Mouse (Mus musculus) left cerebral cortex, adult 9 months (tissue): ENCODE measurements around the gene Nxn.

Experiments
- DNase-seq, 2 experiments: peaks; one replicate each; pipeline ENCODE4 v3.0.0; 2022; ENCODE audit warnings: low spot score in 2 of 2

The Nxn gene

GRCm38 (mm10) chr11:76332240-76332639 lies 66.7 kb downstream of the Nxn start:
- DNase-seq, result no peak

GRCm38 (mm10) chr11:76328522-76329290 lies 70.2 kb downstream of the Nxn start:
- DNase-seq, result no peak

GRCm38 (mm10) chr11:76328084-76328483 lies 70.9 kb downstream of the Nxn start:
- no peak for DNase-seq

DNA sequence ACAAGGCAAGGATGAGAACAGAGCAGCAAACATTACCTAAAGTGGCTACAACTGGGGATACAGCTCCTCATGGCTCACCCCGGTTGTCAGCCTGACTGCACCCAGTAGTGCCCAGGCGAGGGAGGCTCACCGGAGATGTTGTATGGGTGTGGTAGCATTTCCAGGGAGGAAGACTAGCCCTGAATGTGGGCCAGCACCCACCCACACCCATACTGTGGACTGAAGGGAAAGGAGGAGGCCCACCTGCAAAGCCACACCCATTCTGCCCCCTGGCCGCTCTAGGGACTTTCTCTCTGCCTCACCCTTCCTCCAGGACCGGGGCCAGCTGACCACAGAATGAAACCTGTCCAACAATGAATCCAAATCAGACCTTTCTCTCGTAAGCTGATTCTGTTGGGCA lies 72.3 kb downstream of the Nxn start:
- DNase-seq, result no peak

GRCm38 (mm10) chr11:76326051-76326450 lies 72.9 kb downstream of the Nxn start:
- no peak for DNase-seq

DNA sequence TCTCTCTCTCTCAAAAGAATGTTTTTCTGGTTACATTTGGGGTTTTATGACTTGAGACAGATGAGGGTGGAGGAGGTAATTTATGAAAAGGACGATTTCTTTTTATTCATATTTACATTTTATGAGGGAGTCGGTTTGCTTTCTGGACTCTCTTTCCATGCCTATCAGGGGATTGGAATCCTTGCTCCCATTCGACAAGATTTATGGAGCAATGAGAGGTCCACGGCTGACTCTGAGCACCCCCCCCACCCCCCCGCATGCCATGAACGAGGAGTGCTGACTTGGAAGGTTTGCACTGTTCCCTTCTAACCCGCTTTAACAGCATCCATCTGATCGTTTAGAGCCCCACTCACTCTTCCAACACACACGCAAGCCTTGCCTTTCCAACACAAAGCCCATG lies 74.1 kb downstream of the Nxn start:
- DNase-seq, result no peak

DNA sequence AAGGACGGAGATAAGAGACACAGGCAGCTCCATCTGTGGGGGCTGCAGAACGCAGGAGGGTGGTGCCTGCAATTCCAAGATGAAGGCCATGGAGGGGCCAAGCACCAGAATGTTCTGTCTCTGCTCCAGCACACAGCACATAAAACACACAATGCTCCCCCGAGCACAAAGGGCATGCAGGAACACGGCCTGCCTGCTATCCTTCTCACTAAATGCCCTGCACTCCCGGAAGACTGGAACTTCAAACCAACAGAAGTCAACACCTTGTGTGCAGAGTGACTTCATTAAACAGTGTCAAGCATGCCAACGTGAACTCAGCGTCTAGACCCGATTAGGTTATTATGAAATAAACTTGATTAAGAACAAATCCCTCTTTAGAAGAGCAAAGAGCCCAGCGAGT lies 74.7 kb downstream of the Nxn start:
- no peak for DNase-seq

DNA sequence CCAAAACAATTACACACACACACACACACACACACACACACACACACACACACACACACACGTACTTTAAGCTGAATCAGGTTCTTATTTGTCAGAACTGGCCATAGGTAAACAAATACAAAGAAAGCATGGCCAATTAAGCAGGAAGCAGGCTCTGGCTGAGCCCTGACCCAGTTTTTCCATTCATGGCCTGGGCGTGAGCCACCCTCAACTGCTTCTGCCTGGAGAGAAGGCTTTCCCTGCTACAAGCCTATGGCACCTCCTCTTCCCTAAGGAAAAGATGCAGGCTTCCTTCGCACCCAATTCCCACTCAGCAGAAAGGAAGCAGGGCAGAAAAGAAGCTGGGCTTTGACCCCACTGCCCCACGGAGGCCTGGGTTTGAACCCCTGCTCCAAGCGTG lies 76.0 kb downstream of the Nxn start:
- no peak for DNase-seq

DNA sequence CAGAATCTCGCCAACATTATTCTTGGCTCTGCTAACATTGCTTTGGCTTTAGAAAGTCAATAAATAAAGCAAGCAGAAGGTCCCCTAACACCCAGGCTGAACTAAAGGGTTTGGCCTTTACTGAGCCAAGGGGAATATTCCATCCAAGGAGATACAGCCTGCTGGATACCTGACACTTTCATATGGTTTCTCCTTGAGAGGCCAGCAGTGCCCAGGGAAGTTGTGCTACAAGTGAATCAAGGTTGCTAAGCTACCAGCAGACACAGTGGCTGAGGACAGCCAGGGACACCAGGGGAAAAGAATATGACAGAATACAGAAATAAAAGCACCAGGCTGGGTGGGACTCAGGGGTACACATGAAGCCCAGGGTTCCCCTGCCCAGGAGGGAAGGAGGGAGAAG lies 76.9 kb downstream of the Nxn start:
- no peak for DNase-seq

DNA sequence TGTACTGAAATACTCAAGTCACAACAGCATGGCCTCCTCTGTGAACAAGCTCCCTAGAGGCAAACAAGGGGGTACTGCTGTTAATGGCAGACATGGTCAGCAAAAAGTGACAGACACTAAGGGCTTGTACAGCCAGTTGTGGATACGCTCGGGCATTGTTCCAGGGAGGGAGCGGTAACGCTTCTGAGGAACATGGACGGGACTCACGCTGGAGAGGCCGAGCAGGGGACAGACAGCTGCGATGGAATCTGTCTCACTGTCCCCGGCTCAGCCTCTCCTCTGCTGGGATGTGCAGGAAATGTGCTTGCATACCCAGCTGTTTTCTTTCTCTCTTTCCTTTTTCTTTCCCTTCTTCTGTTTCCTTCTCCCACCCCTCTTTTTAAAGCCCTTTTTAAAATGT lies 78.5 kb downstream of the Nxn start:
- DNase-seq, result no peak

DNA sequence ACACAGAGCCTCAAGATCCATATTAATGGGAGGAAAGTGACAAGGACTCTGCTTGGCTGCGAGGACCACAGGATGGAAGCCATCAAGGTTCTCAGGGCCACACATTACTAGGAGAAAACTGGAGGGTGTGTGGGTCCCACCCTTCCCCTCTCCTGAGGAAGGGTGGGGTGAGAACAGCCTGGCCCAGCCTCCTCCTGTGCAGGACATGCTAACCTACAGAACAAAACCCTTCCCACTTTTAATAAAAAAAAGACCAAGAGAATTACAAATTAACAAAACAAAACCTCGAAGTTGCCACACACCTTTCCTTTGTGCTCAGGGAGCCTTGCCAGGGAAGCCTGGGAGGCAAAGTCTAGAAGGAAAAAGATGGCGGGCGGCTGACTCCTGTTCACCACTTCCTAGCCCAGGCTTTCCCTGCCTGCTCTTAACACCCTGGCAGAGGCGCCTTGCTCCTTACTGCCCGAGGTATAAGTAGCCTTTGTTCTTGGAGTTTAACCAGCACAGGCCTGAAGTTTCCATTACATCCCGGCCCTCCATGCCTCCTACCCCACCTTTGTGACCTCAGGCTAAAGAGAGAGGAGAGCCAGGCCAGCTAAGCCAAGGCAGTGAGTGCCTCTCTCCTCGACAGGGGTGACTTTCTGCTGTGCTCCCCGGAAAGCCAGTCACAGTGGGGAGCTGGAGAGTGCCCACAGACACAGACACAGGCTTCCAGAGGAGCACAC lies 79.1 kb downstream of the Nxn start:
- DNase-seq, result no peak

DNA sequence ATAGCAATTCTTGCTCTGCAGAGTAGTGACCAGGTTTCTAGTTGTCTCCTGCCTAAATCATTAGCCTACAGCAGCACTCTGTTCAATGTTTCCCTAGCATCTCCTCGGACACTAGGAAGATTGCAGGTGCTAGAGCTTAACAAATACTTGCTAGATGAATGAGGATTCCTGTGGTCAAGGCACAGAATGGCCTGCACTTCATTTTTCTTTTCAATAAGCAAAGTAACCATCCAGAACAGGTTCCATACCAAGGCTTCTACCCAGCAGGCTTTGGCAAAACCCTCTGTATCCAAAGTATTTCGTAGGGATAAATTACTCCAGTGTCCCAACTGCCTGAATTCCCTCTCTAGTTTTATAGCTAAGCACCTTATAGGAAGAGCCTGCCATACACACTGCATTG lies 81.0 kb downstream of the Nxn start:
- no peak for DNase-seq

DNA sequence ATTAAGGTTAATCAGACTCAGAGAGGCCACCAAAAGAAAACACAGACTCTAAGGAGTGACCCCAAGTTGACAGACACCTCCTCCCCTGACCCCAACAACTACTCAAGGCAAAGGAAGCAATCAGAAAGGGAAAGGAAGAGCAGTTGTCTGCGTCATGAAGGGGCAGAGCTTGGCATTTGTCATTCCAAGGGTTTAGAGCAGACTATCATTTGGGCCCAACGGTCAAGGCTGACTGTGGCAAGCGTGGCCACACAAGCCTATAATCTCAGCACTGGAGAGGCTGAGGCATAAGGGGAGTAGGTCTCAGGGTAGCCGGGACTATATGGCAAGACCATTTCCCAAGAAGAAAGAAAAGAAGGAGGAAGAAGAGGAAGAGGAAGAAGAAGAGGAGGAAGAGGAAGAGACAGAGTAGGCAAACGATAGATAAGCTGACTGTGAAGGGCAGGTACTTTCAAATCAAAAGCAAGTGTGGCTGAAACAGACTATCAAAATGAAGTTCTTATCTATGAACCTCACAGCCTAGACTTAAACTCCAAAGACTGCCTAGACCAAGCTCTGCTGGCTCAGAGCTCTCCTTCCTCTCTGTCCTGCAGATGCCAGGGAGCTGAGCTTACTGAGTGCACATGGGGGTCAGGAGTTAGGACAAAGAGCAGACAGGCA lies 83.0 kb downstream of the Nxn start:
- no peak for DNase-seq

GRCm38 (mm10) chr11:76314741-76315140 lies 84.2 kb downstream of the Nxn start:
- DNase-seq, result no peak

GRCm38 (mm10) chr11:76314140-76314539 lies 84.8 kb downstream of the Nxn start:
- no peak for DNase-seq

DNA sequence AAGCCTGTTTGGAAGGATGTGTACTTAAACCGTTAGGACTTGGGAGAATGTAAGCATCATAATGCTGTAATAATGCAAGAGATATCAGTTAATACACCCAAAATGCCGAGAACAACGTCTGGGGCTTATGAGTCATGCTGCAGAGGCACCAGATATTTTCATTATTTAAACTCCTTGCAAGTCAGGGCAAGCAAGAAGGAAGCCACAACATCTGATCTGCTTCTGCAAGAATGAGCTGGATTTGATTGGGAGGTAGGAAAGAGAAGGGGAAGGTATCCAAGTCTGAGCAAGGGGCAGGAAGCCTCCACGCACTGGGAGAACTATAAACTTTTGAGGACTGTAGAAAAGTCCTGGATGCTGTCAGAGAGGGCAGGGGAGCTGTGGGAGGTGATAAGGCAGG lies 86.1 kb downstream of the Nxn start:
- no peak for DNase-seq

DNA sequence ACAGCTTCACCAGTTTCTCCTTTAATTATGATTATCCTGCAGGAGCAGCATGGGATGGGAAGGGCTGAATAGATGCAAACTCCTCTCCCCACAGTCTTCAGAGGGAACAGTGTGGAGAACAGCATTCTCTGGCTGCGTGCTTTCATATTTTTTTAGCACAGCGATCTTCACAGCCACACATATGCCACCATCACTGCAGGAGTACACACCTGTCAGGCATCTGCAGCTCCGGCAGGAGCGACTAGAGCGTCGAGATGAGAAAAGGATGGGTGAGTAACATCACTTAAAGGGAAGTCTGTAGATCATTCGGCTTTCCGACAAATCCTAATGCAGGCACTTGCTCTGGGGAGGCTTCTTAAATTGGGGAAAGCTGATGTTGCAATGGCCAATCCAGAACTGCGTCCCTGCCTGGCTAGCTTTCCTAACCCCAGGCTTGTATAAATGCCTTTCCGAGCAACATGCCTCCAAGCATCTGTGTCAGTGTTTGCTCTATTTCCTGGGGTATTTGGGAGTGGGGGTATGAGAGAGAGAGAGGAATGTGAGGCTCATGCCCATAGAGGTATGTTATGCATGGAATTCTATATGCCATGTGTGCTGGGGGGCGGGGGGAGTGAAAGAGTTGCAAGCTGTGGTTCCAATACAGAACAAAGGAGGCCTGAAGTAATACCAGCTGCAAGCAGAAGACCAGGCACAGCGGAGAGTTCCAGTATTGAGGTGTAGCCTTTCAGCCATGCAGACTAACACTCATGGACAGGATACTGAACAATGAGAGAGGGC lies 87.5 kb downstream of the Nxn start:
- DNase-seq, result no peak

DNA sequence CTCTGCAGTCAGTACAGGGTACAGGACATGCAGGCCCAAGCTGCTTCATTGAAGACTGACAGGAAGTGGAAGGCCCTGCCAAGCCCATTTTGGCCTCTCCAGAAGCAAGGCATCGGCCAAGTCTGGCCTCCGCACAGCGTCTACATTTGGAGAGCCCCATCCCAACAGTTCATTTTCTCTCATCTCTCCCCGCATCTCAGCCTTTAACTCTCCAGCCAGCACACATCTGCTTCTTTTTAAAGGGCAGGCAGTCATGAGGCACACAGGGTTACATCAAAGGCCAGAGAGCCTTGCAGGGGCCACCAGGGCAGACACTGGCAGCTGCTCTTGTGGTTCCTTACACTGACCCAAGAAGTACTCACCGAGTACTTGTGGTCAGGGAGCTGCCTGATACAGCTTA lies 89.1 kb downstream of the Nxn start:
- DNase-seq, result no peak

DNA sequence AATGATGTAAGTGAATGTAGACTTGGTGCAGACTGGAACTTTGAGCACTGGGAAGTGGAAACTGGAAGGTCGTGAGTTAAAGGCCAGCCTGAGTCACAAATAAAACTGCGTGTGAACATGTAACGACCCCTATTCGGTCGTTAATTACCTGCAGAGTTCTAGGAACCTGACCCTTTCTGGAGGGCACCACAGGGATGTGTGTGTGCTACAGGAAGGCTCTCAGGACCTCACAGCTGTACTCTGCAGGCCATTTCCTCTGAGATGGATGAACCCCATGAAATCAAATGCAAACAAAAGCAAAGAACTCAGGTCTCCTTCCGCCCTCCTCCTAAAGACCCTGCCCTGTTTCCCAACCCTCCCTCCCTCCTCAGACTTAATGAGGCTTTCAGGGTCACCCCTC lies 89.9 kb downstream of the Nxn start:
- no peak for DNase-seq

GRCm38 (mm10) chr11:76306769-76307168 lies 92.2 kb downstream of the Nxn start:
- no peak for DNase-seq

DNA sequence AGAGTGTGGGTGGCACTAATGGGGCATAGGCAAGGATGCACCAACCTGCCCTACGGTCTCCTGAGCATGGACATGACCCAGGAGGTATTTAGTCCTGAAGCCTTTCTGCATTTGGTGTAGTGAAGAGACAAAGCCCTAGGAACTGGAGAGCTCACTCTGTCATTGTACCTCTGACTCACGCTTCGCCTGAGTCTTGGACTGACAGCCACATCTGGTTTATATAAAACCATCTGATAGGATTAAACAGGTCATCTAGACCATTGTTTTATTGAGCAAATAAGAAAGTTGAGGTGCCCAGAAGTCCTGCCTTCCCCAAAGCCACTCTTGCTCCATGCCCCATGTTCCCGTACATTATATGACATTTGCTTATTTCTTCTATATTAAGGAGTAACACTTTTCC lies 93.4 kb downstream of the Nxn start:
- no peak for DNase-seq

GRCm38 (mm10) chr11:76303368-76303767 lies 95.6 kb downstream of the Nxn start:
- DNase-seq, result no peak
